Mouse (Mus musculus) ES-Bruce4 (cell line): Measurements from ENCODE around the gene Sh3bp4. TPM values are rescaled to one million over a fixed set of nuclear protein-coding genes. Genes with fewer than 3 reads are reported as not detected.

ENCODE experiments used
- H3K27ac ChIP-seq: 2 replicates; pipeline ENCODE4 v1.5.1; 2012; ENCODE audit warnings: low read length, inconsistent platforms; ENCODE audit not compliant: insufficient read depth
- H3K27me3 ChIP-seq: 2 replicates; pipeline ENCODE4 v1.6.1; 2012; ENCODE audit warnings: mild to moderate bottlenecking, low read length, inconsistent platforms; ENCODE audit not compliant: control insufficient read depth, poor library complexity, insufficient read depth, severe bottlenecking
- H3K36me3 ChIP-seq: 2 replicates; pipeline ENCODE4 v1.6.1; 2012; ENCODE audit warnings: inconsistent platforms, mild to moderate bottlenecking, low read length, moderate library complexity; ENCODE audit not compliant: control insufficient read depth, poor library complexity, insufficient read depth, severe bottlenecking
- H3K4me1 ChIP-seq: one replicate; pipeline ENCODE4 v1.8.1; 2011; ENCODE audit warnings: low read length; ENCODE audit not compliant: control insufficient read depth, insufficient read depth
- H3K4me3 ChIP-seq: 2 replicates; pipeline ENCODE4 v1.5.1; 2011; ENCODE audit warnings: low read depth, mild to moderate bottlenecking, low read length
- H3K9ac ChIP-seq: 2 replicates; pipeline ENCODE4 v1.6.1; 2012; ENCODE audit warnings: low read depth, mild to moderate bottlenecking, inconsistent platforms; ENCODE audit not compliant: poor library complexity, severe bottlenecking
- H3K9me3 ChIP-seq: replicated peaks from 2 replicates; pipeline ENCODE4 v1.6.1; 2012; ENCODE audit warnings: mild to moderate bottlenecking, low read length, inconsistent platforms; ENCODE audit not compliant: control insufficient read depth, poor library complexity, insufficient read depth, severe bottlenecking
- CTCF ChIP-seq: IDR thresholded peaks from one replicate; pipeline ENCODE4 v1.8.1; 2011; ENCODE audit warnings: low read depth, low read length
- EP300 ChIP-seq: IDR thresholded peaks from 2 replicates; pipeline ENCODE4 v1.6.1; 2011; ENCODE audit warnings: low read depth, low read length; ENCODE audit not compliant: insufficient read depth
- POLR2A ChIP-seq: IDR thresholded peaks from one replicate; pipeline ENCODE4 v1.8.1; 2011; ENCODE audit warnings: low read length; ENCODE audit not compliant: insufficient read depth
- polyA plus RNA-seq: library from polyadenylated mRNA; stranded (reverse); fragments of >200 nt; gene quantifications from 2 replicates; pipeline ENCODE4 v1.2.4, GENCODE M21; 2011; ENCODE audit warnings: low read depth; ENCODE audit not compliant: missing spikeins, insufficient read depth, insufficient read length

The Sh3bp4 gene
- polyA plus RNA-seq, 1 experiment = 32.1 TPM

DNA sequence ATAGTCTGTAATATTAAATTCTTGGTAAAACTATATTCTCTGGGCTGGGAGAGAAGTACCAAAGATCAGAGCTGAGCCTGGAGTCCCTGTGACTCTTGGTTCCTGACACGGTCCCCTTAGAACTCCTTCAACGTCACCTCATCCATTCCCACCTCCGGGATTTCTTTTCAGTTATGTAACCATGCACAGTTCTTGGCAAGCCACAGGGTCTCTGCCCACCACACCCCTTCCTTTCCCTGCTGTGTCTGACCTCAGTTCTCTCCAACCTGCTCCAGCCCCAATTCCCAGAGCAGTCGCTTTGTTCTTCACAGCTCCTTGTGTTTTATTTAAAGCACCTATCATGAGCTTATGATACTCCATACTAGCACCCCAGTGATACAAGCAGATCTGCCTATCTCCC lies 7.2 kb upstream of the Sh3bp4 start:
- Histone ChIP-seq H3K27ac (no peak overlapping the region), H3K4me3 (no peak overlapping the region), H3K4me1 (no peaks in the 10 kb centered on the region), H3K27me3 (no peaks in the 10 kb centered on the region), H3K9me3 (peaks cover 8% of the 10 kb centered on the region), H3K9ac (no peak overlapping the region), H3K36me3 (no peaks in the 10 kb centered on the region)
- TF ChIP-seq CTCF = no peak
- no peak for TF ChIP-seq POLR2A
- no peak for TF ChIP-seq EP300

DNA sequence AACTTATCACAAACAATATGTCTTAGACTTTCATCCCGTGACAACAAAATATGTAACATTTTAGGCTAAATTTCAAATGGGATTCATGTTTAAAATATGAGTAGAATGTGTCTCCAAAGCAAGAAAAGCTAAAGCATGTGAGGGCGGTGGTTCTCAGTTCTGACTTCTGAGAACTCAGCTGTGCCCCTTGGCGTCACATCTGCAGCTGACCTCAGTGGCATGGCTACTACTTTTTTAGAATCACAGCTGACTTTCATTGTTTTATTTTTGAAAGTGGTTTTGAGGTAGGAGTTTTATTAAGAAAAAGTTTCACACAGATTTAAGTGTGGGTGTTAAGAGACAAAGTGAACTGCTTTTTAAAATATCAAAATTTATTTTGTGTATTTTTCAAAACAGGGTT lies 6.4 kb upstream of the Sh3bp4 start:
- peaks cover 4% of the 10 kb centered on the region for H3K4me1 ChIP-seq
- H3K36me3 ChIP-seq = no peaks in the 10 kb centered on the region
- no peak overlapping the region for H3K27ac ChIP-seq
- H3K9ac ChIP-seq = no peak overlapping the region
- TF ChIP-seq POLR2A (no peak), CTCF (no peak), EP300 (no peak)
- H3K9me3 ChIP-seq = peaks cover 8% of the 10 kb centered on the region
- no peak overlapping the region for H3K4me3 ChIP-seq
- H3K27me3 ChIP-seq = no peaks in the 10 kb centered on the region

DNA sequence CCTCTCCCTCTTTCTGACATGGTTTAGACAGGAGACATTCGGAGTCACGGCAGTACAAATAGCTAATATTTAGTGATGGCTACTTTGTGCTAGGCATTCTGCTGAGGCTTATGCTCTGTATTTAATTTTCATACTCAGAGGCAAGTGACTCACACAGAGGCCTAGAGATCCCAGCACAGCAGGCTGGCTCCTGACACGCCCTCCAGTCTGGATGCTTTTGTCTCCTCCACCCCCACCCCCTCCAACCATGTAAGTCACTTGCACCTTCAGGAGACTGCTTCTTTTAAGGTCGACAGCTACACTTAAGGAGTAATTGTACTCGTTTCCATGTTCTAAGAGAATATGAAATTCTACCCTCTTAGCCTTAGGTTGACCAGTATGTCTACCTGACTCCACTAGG lies 1.4 kb upstream of the Sh3bp4 start:
- Histone ChIP-seq H3K36me3 (no peaks in the 10 kb centered on the region), H3K4me3 (no peak overlapping the region), H3K9me3 (no peaks in the 10 kb centered on the region), H3K4me1 (peaks cover 7% of the 10 kb centered on the region), H3K27me3 (no peaks in the 10 kb centered on the region), H3K9ac (peak overlapping the region; percentile 82), H3K27ac (0 out of 2 replicates have a peak overlapping the region, but pooled peaks have one; percentile 1)
- TF ChIP-seq EP300 = peak; percentile 63; the same call in 1 of the 2 replicates
- no peak for TF ChIP-seq CTCF
- no peak for TF ChIP-seq POLR2A

- no peaks in the 10 kb centered on the region for H3K27me3 ChIP-seq
- TF ChIP-seq EP300 (no peak), POLR2A (peak; percentile 97)
- peak overlapping the region; percentile 82 for H3K9ac ChIP-seq
- H3K4me3 ChIP-seq = peak overlapping the region; percentile 69
- peak overlapping the region; percentile 93 for H3K27ac ChIP-seq
- H3K9me3 ChIP-seq = no peaks in the 10 kb centered on the region
- H3K4me1 ChIP-seq = peaks cover 7% of the 10 kb centered on the region
- no peaks in the 10 kb centered on the region for H3K36me3 ChIP-seq
Measured at GRCm38 (mm10) chr1:89069479-89070102, 624 bp upstream of the Sh3bp4 start.

DNA sequence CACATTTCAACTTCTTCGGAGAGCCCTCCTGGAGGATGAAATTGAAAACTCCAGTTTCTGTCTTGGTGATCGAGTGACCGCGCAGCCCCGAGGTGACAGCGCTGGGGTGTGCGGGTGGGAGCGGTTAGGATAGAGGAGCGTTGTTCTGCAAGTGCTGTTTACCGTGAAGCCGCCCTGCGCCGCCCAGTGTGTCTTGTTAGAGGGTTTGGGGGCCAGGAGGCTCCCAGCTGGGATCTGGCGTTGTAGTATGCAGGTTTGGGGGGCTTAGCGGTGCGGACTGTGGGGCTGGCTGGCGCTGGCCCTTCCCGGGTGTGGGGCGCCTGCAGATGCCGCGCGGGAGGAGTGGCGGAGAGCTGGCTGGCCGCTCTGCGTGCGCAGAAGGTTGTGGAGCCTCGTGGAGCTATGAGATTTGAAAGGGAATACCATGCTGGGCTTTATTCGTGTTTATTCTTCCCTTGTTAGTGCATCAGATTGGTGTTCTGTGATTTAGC lies 701 bp downstream of the Sh3bp4 start:
- Histone ChIP-seq H3K27me3 (no peaks in the 10 kb centered on the region), H3K4me1 (peaks cover 7% of the 10 kb centered on the region), H3K4me3 (peak overlapping the region; percentile 72), H3K36me3 (no peaks in the 10 kb centered on the region), H3K9me3 (no peaks in the 10 kb centered on the region), H3K9ac (peak overlapping the region; percentile 82), H3K27ac (no peak overlapping the region)
- TF ChIP-seq POLR2A (no peak), EP300 (no peak), CTCF (no peak)

- Histone ChIP-seq H3K9ac (peak overlapping the region; percentile 82), H3K4me1 (peaks cover 7% of the 10 kb centered on the region), H3K27me3 (no peaks in the 10 kb centered on the region), H3K4me3 (peak overlapping the region; percentile 72), H3K36me3 (no peaks in the 10 kb centered on the region), H3K27ac (peak overlapping the region; percentile 8), H3K9me3 (no peaks in the 10 kb centered on the region)
- TF ChIP-seq POLR2A = no peak
- no peak for TF ChIP-seq CTCF
- no peak for TF ChIP-seq EP300
Measured at GRCm38 (mm10) chr1:89071371-89072142, 1.3 kb downstream of the Sh3bp4 start.
